Mouse (Mus musculus) c-Kit-positive CD71-positive TER-119-positive erythroid progenitor cells, embryonic 14.5 days (primary cell): ENCODE data around the gene Soga1.

ENCODE experiments used
- DNase-seq: peaks from one replicate; pipeline ENCODE4 v3.0.0-alpha.2; 2013; ENCODE audit warnings: low spot score

Gene Soga1

DNA sequence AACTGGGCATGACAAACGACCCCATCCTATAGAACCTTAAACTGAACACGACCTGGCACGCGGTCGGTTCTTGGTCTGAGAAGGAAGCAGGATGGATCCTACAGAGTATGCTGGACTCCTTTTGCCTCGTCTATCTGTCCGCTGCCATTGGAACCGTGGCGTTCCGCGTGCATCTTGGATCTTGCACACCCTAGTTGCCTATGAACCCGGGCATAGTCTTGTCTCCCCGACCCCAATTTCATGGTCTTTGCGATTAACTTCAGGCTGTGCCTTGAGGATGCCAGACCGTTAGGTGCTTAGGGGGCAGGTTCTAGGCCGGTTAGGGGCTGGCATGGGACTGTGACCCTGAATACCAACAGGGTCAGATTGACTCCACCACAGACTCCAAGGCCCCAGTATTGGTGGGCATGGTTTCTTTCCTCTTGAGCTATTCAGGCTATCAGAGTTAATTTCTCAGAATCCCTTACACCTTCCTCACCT is 687 bp upstream of the Soga1 start:
- no peak for DNase-seq

DNA sequence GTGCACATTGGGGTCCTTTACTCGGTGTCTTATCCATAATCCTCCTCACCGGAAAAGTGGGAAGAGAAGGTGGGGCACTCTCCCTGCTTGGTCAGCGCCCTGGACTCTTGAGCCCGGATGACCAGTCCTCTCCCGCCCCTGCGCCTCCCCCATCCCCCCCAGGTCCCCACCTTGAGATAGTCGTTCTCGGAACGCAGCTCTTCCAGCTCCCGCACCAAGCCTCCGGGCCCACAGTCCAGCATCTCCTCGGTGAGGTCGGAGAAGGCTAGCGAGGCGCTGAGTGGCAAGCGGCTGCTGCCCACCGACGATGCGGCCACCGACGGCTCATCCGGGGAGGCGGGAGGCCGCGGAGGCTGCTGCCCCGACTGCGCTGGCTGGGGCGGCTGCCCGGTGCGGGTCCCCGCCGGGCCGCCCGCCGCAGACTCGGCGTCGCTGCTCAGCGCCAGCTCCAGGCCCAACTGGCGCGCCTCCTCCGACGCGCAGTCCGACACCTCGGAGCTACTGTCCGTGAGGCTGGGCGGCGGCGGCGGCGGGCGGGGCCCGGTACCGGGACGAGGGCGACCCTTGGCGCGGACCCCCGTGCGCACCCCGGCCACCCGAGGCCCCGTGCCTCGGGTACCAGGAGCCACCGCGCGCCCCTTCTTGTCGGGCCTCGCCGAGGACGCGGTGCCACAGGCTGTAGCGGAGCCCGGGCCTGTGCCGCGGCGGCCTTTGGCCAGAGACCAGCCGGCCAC is 828 bp downstream of the Soga1 start:
- no peak for DNase-seq

DNA sequence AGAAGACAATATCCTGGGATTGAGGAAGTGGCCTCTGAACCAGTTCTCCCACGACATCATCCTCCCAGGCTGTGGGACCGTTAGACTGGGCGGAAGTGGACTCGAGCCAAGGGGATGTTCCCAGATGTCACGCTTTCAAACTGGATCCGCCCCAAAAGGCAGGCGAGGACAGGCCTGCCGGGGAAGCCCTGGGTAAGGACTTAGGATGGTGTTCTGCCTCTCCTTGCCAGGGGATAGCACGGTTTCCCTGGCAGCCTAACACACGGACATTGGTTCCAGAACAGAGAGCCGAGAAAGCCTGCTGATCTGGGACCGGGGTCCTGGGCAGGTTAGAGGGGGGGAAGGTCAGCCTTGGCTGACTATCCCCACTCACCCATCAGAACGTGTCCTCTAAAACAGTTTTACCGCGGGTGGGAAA is 1.4 kb downstream of the Soga1 start:
- DNase-seq: no peak

DNA sequence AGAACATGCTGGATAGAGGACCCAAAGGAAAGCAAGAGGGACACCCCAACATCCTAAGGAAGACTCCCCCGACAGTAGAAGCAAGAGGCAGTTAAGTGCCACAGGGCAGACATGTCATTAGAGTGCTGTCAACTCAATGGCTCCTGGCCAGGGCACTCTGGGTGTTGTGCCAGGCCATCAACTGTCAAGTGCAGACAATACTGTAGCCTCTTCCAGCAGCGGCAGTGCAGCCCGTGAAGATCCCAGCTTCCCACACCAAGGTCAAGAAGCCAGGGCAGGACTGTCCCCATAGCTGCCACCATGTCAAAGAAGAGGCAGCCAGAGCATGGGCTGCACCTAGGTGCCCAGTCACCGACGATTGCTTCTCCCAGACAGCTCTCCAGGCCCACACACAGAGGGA is 1.9 kb downstream of the Soga1 start:
- no peak for DNase-seq

DNA sequence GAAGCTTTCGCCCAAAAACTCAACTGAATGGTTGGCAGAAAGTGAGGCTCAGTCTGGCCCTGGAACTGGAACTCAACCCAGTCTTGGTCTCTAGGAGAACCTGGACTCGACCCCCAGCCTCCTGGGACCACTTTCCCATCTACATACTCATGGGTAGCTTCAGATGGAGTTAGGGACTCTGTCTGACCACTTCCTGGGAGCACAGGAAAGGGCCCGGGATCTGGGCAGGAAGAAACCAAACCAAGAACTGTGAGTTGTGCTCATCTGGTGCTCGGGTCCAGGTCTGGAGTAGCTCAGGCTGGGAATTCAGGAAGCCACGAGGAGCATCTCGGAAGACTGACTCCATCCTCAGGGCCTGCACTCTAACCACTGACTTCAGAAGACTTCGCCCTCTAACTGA is 2.5 kb downstream of the Soga1 start:
- no peak for DNase-seq

DNA sequence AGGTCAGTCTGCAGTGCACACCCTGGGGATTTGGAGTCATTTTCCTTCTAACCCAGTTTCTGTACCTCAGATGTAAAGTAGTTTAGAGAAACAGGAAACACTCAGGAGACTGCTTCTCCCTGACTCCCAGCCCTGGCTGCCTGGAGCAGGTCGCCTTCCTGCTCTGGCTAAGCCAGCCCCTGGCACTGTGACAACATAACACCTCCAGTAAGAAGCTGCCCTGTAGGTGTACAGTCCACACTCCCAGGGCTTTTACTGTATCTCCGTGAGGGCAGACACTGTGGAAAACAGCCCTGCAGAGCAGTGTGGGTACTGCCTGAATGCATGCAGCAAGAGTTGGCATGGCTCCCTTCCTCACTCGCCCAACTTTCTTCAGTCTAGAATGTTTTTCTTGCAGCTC is 3.4 kb downstream of the Soga1 start:
- no peak for DNase-seq

DNA sequence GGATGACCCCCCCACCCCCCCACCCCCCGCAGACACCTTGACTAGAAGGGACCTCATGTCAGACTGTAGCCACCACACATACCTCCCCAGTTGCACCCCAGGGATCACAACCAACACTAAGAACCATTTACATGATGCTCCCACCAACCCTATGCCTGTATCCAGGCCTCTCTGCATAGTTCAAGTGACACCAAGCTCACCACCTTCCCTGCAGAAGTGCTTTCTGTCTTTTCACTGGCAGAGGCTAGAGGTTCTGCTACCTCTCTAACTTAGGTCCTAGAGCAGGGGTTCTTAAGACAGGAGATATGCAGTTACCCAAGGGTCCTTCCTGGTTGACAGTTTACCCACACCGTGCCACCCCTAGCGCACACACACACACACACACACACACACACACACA is 3.8 kb downstream of the Soga1 start:
- DNase-seq: no peak

DNA sequence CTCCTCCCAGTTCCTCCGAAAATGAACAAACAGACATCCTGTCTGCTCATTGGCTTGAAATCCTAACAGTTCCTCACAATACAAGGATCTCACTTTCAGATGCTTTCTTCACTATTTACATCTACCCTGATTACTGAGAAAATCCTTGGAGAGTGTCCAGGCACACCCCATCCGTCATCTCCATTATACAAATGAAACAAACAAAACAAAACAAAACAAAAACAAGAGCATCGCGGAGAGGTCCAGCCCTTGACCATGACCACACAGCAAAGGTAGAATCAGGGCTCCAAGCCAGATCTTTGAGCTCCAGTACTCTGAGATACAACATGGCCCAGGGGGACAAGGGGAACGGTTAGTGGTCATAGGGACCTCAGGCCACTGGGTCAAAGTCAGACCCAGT is 4.3 kb downstream of the Soga1 start:
- no peak for DNase-seq

DNA sequence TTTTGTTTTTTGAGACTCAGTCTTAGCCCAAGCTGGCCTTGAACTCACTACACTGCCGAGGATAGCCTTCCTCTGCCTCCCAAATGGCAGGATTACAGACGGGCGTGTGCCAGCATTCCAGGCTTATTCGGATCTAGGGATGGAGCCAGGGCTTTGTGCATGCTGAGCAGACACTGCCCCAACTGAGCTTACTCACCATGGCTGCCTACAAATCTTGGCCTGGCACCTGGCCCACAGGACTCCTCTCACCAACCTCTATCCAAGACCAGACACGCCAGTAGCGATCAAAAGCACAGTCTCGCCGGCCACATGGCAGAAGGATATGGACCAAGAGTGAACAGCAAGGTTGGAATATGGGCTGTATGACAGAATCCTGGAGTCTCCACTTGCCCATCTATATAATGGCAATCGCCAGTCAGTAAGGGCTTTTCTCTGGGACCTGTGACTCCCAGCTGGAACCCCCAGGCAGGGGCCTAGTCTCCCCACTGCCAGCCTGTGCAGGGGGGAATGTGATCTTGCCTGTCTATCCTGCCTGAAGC is 4.8 kb downstream of the Soga1 start:
- no peak for DNase-seq

DNA sequence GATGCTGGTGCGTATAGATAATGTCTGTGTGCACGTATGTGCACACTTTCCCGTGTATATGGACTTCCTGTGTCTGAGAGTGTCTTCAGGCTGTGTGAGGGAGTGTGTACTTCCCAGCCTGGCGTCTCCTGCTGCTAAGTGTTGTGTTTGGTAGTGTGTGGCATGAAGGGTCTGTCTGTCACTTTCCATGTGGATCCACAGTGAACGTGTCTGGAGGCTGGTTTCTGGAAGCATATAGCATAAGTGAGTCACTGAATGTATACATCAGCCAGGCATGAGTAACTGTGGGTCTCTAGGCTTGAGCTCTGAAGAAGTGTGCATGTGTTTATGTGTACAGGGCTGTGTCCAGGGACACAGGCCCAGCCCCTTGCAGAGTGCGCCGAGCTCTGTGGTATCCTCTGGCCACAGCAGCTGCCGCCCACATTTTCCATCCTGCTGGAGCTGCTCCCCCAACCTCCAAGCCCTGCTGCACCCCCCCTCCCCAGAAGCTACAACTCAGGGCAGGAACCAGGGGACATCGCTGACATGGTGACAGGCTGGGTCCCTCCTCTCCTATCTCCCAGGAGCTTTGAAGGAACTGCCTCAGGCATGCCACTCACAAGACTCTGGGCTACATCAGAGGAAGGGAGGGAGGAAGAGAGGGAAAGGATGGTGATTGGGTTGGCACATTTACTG is 5.5 kb downstream of the Soga1 start:
- no peak for DNase-seq

DNA sequence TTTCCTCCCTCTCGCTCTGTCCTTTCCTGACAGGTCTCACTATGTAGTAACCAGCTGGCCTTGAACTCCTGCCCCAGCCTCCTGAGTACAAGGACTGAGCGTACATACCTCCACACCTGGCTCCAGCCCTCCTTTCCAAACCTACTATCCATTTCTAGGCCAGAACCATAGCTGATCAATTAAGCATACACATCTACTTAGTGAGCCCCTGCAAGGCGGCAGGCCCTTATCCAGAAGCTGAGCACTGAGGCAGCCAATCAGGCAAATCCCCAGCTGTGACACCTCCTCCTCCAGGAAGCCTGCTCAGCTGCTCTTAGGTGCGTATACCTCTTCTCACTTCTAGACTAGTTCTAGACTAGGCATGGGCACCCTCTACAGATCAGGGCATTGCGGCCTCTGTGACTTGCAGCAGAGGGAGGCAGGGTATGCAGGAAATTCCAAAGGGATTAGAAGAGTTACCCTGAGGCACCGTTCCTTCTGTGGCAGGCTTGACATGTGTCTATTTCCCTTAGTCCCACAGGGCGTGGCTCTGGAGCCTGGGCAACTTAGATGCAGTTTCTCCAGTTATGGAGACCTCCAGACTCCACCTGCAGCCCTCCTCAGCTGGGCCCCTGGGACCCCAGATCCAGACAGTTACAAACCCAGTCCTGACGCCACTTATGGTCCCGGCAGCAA is 6.6 kb downstream of the Soga1 start:
- DNase-seq: no peak

DNA sequence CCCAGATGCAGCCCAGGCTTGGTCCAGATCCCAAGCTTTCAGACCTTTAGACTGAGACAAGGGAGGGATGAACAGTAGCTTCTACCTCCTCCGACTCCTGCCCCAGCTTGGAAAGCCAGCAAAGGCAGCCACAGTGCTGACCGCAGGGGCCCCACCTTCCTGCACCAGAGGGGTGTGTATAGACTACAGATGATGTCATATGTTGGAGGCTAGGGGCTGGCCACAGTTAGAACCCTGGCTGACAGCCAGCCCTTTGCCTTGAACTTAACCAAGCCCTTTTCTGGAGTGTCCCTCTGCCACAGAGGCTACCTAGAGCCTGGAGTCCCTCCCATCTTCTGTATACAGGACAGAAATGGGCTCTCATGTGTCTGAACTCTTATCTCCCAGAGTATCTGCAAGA is 7.5 kb downstream of the Soga1 start:
- no peak for DNase-seq

DNA sequence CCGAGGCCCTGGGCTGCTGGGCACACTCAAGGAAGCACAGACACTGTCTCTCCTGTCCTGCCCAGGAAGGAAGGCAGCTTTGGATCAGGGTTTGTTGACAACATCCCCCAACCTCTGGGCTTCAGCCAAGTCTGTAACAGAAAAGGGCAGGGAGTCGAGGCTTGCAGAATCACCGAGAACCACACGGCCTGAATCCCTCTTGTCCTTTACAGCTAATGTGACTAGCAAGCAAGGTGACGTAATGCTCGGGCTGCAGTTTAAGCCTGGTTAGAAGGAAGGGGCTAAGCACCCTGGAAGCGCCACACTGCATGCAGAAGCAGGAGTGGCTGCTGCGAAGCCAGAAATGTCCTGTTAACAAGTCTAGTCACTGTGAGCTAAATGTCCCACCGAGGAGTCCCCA is 8.7 kb downstream of the Soga1 start:
- DNase-seq: no peak

DNA sequence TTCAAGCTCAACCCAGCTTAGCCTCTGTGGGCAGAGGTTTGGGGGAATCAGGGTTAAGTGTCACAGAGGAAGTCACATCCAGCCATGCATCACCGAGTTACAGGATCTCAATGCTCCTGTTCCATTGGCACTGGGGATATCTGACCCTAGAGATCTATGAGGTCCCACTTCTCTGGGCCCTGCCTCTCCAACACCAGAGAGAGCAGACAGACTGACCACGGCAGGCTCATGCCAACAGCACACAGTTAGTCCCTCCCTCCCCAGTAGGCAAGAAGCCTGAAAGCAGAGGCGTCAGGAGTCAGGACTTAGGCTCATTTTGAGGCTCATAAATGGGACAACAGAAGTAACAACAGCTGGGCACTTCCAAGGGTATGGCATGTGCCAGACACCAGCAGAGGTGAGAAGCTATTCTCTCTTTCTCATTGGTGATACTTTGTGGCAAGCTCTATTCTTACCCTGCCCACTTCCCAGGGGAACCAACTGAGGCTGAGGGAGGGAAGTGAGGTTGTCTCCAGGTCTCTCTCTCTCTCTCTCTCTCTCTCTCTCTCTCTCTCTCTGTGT is 9.2 kb downstream of the Soga1 start:
- DNase-seq: no peak

DNA sequence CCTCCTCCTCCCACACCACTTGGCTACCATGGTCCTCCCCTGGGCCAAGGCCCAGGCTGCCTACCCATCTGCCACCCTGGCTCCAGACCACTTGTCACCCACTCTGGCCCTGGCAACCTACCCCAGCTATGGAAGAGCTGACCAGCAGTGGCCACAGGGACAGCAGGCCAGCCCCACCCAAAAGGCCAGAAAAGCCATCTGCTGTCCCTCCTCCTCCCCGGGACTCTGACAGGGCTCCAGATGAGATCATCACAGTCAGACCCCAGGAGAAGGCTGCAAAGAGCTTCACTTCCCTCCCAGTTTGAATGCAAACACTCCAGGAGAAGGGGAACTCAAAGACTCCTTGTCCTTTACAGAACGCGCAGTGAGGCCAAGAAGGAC is 9.7 kb downstream of the Soga1 start:
- no peak for DNase-seq

DNA sequence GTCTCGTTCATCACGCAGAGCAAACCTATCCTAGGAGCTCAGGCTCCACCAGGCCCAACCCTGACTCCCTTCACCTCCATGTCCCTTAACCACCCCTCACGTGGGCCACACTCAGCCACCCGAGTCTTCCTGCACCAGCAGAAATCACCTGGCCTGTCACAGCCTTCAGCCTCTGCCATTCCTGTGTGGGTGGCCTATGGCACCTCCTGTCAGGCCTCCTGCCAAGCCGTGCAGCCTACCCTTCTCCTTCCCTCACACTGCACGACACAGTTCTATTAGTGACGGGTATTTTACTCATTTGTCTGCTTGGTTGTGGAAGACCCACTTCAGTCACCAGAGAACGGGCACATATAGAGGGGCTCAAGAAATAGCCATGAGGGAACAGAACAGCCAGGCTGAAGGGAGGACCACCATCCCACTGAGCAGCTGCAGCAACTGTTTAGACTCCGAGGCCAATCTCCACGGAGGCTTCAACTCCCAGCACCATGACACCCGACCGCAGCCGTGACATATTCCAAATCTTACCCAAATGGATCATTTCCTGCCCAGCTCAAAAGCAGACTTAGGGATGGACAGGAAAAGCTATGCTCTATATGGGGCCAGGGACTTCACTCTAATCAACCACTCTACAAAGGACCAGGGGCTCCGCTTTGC is 10.2 kb downstream of the Soga1 start:
- DNase-seq: no peak

DNA sequence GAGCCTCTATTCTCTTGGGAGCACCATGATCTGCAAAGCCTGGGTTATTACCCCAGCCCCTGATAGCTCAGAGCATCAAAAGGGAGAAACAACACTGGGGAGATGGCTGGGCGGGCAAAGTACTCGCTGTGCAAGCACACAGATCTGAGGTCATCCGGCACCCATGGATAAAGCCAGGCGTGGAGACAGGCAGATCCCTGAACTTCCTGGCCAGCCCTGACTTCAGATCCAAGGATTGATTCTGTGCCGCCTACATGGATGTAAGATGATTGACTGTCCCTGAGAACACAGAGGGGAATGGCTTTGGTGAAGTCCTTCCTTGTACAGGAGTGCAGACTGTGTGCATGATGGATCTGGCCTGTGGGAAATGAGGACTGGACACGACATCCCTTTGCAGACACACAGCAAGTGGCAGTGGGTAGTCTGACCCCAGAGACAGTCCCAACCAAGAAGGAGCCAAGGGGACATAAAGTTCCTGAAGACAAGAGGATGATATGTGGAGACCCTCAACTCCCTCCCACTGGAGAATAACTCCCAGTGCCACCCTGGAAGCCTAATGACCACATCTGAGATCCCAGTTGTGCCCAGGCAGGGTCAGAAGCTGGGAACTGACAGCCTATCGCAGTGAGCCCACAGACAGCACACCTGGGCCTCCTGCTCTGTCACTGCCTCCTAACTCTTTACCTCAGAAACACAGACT is 12.2 kb downstream of the Soga1 start:
- DNase-seq: no peak

DNA sequence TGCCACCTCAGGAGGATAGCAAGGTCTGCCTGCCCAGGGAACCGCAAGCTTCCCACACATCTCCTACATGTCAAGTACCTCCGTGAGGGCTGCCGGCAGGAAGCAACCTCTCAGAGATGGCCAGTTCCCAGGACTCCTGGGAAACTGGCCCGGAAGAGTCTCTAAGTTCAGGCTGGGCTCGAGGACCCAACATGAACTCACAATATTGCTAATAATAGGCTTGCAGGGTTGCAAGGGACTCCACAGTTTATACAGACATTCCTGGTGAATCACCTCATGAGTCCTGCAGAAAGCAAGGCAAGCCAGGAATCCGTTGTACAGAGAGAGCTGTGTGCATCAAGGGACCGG is 13.2 kb downstream of the Soga1 start:
- DNase-seq: no peak

DNA sequence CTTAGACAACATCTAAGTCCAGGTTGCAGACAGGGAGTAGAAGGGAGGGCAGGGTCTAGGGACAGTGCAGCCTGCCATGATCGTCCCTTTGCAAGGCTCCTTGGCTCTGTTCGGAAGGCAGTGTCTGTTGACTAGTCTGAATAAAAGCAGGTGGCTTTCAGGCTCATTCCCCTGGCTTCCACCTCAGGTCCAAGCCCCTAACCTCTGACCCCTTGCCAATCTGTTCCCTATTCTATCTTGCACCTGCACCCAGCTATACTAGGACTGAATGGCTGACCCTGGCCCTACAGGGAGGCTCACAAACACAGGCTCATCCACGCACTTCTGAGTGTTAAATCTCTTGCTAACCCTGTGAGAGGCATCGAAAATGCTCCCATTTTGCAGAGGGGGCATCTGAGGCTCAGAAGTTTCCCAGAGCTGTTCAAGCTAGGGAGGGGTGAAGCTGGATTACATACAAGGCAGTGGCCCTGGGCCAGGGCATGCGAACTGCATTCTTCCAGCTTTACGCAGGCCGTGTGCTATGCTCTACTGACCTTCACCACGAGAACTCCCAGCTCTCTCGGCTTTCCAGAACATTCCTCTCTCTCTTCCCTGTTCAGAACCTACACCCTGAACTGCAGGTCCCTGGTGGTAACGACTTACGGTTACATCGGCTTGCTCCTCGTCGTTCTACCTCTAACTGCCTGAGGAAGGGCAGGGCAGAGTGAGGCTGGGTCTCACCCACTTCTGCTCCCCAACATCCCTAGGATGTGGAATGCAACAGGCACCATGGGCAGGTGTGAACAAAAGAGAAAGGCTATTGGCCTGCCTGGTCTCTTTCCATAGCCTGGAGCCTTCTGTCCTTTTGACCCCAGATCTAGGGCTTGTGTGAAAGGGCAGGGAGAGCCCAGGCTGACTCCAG is 13.8 kb downstream of the Soga1 start:
- no peak for DNase-seq

DNA sequence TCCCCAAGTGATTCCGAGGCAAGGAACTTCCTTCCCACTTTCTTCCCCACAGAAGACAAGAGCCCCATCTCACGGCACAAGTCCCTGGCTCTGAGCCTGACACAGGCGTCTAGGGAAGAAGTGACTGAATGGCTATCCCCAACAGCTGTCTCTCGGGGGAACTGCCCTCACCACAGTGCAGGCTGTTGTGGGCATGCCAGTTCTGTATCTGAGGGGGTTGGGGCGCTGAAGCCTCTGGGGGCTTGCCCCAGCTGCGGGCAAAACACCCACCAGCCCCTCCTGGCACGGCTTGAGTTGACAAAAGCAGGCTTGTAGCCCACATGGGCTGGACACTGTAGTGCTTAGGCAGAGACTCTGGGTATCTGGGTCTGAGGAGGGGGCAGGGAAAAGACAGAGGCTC is 14.9 kb downstream of the Soga1 start:
- DNase-seq: no peak

DNA sequence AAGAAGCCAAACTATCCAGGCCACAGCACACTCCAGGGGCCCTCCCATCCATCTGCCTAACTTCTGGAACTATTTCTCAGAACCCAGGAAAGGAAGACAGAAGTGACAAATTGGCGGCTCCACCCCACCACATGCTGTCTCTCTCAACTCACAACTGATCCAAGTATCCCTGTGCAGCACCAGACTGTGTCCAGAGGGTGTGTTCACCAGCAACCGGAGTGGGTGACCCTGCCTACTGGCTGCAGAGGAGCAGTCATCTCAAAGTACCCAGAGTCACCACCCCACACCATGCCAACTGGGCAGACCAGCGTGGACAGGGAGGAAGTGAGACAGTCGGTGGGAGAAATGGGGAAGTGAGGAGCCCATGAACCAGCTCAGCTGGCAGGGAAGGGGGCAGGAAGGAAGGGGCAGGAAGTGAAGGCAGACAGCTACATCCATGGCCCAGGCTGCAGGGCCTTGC is 15.8 kb downstream of the Soga1 start:
- no peak for DNase-seq
